Mouse (Mus musculus) cerebellum, adult 2 months (tissue): Measurements from ENCODE around the gene Plch1. TPM values are rescaled to one million over a fixed set of nuclear protein-coding genes. Genes with fewer than 3 reads are reported as not detected.

ENCODE experiments used
- DNase-seq, 2 experiments: peaks; one replicate each; pipeline ENCODE4 v3.0.0; 2021
- H3K27ac ChIP-seq: fragments of 200-500 bp; 2 replicates; pipeline ENCODE4 v1.5.1; 2012; ENCODE audit warnings: low read length, control low read depth, inconsistent platforms; ENCODE audit not compliant: insufficient read depth
- H3K27me3 ChIP-seq: fragments of 200-500 bp; 2 replicates; pipeline ENCODE4 v1.6.1; 2012; ENCODE audit warnings: inconsistent platforms, mild to moderate bottlenecking, low read length, moderate library complexity; ENCODE audit not compliant: control insufficient read depth, insufficient read depth
- H3K4me1 ChIP-seq: fragments of 200-500 bp; 2 replicates; pipeline ENCODE4 v1.6.1; 2011; ENCODE audit warnings: low read length; ENCODE audit not compliant: control insufficient read depth, insufficient read depth
- H3K4me3 ChIP-seq: fragments of 200-500 bp; replicated peaks from 2 replicates; pipeline ENCODE3; 2011; ENCODE audit warnings: mild to moderate bottlenecking, low read depth, low read length, control low read depth; ENCODE audit not compliant: insufficient read depth
- CTCF ChIP-seq: fragments of 200-500 bp; IDR thresholded peaks from 2 replicates; pipeline ENCODE4 v1.5.1; 2011; ENCODE audit warnings: low read depth, mild to moderate bottlenecking, control low read depth, low read length, moderate library complexity, borderline replicate concordance; ENCODE audit not compliant: insufficient read depth
- POLR2A ChIP-seq: fragments of 200-500 bp; IDR thresholded peaks from 2 replicates; pipeline ENCODE4 v1.6.1; 2011; ENCODE audit warnings: low read length, control low read depth, borderline replicate concordance; ENCODE audit not compliant: insufficient read depth
- WGBS: fragments of 180-500 bp; shearing (Covaris S2); methylation state at CpG from one replicate; pipeline ENCODE4 v1.1.7; 2018; 5-methylcytosine and 5-hydroxymethylcytosine counted together
- polyA plus RNA-seq: library from polyadenylated mRNA; depleted of rRNA; stranded (reverse); fragments of >200 nt; gene quantifications from 2 replicates; pipeline ENCODE4 v1.2.3, GENCODE M21; 2012

Gene Plch1
- polyA plus RNA-seq, 1 experiment: 13.1 TPM

GRCm38 (mm10) chr3:63878995-63879666 lies 20.1 kb downstream of the Plch1 start:
- WGBS: 52% methylated on average over 4 of the region's 4 CpGs
- no peak for TF ChIP-seq POLR2A
- TF ChIP-seq CTCF: no peak
- no peak overlapping the region for H3K27ac ChIP-seq
- DNase-seq: no peak
- H3K4me1 ChIP-seq: no peaks in the 10 kb centered on the region
- H3K4me3 ChIP-seq: no peak overlapping the region
- no peaks in the 10 kb centered on the region for H3K27me3 ChIP-seq

- Histone ChIP-seq H3K27ac (no peak overlapping the region), H3K4me3 (no peak overlapping the region), H3K27me3 (no peaks in the 10 kb centered on the region), H3K4me1 (no peaks in the 10 kb centered on the region)
- no peak for TF ChIP-seq POLR2A
- TF ChIP-seq CTCF: no peak
- 60% methylated on average over 1 of the region's 1 CpGs for WGBS
- no peak for DNase-seq
Measured at GRCm38 (mm10) chr3:63872818-63873217, 26.5 kb downstream of the Plch1 start.

GRCm38 (mm10) chr3:63871249-63871648 lies 28.0 kb downstream of the Plch1 start:
- WGBS: 25% methylated on average over 2 of the region's 2 CpGs
- Histone ChIP-seq H3K4me3 (no peak overlapping the region), H3K27me3 (no peaks in the 10 kb centered on the region), H3K4me1 (no peaks in the 10 kb centered on the region), H3K27ac (no peak overlapping the region)
- no peak for DNase-seq
- TF ChIP-seq CTCF (no peak), POLR2A (no peak)

- 60% methylated on average over 1 of the region's 1 CpGs for WGBS
- TF ChIP-seq CTCF: no peak
- H3K27me3 ChIP-seq: no peaks in the 10 kb centered on the region
- DNase-seq: no peak
- H3K4me3 ChIP-seq: no peak overlapping the region
- no peaks in the 10 kb centered on the region for H3K4me1 ChIP-seq
- H3K27ac ChIP-seq: no peak overlapping the region
Measured at GRCm38 (mm10) chr3:63868285-63868684, 31.0 kb downstream of the Plch1 start.

- DNase-seq: no peak
- no peaks in the 10 kb centered on the region for H3K4me1 ChIP-seq
- no peak for TF ChIP-seq POLR2A
- no peak for TF ChIP-seq CTCF
- WGBS: 33% methylated on average over 2 of the region's 2 CpGs
- no peak overlapping the region for H3K27ac ChIP-seq
- no peaks in the 10 kb centered on the region for H3K27me3 ChIP-seq
- H3K4me3 ChIP-seq: no peak overlapping the region
Measured at GRCm38 (mm10) chr3:63865069-63865468, 34.2 kb downstream of the Plch1 start.

- Histone ChIP-seq H3K27me3 (no peaks in the 10 kb centered on the region), H3K27ac (no peak overlapping the region), H3K4me1 (no peaks in the 10 kb centered on the region), H3K4me3 (no peak overlapping the region)
- no peak for DNase-seq
- WGBS: 11% methylated on average over 10 of the region's 10 CpGs
- no peak for TF ChIP-seq POLR2A
- no peak for TF ChIP-seq CTCF
Measured at GRCm38 (mm10) chr3:63862716-63863115, 36.6 kb downstream of the Plch1 start.

- Histone ChIP-seq H3K4me1 (no peaks in the 10 kb centered on the region), H3K27me3 (no peaks in the 10 kb centered on the region), H3K4me3 (no peak overlapping the region), H3K27ac (no peak overlapping the region)
- DNase-seq: no peak
- 91% methylated on average over 5 of the region's 5 CpGs for WGBS
- TF ChIP-seq CTCF: no peak
- TF ChIP-seq POLR2A: no peak
Measured at GRCm38 (mm10) chr3:63852828-63853227, 46.4 kb downstream of the Plch1 start.

GRCm38 (mm10) chr3:63851125-63851698 lies 48.1 kb downstream of the Plch1 start:
- 48% methylated on average over 12 of the region's 12 CpGs for WGBS
- H3K27ac ChIP-seq: no peak overlapping the region

More at GRCm38 (mm10) chr3:63851125-63851698, 48.1 kb downstream of the Plch1 start:
- no peak for DNase-seq
- no peaks in the 10 kb centered on the region for H3K27me3 ChIP-seq
- no peaks in the 10 kb centered on the region for H3K4me1 ChIP-seq
- TF ChIP-seq POLR2A: no peak
- no peak for TF ChIP-seq CTCF
- no peak overlapping the region for H3K4me3 ChIP-seq
